Mouse (Mus musculus): ENCODE data around the gene Spint1.

DNA sequence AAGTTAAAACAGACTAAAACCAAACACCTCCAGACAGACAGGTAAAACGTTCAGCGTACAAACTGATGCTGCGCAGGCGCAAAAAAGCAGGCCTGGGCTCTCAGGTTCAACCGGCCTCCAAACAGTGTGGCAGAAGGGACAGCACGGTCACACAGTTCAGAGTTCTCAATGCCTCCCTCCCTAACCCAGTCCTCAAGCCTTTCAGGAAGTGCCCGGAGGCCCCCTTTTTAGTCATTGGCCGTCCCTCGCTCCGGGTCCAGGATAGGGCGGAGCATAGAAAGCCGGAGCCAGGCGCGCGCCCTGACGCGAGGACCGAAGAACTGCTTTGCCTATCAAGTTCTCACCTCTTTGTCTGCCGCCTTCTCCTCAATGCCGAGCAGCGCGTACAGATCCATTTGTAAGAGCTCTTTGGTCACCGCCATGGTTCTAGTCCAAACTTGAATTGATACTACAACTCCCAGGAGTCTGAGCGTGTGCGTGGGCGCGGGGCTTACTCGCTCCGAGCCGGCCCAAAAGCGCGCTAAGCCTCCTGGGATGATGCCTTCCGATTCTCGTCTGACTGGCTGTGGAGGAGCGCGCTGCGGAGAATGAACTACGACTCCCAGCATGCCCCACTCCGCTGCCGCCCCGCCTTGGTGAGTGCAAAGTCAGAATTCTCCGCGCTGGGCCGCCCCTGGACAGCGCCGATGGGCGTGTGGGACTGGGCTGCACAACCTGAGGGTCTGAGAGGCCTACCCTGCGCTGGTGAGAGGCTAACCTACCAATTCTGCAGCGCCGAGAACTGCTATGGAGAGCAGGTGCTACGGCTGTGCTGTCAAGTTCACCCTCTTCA, 28.6 kb upstream of the Spint1 start, which contains the start of the genes Zfyve19 and Dnajc17:
- no peak for TF ChIP-seq CTCF (conservative IDR thresholded peaks at IDR 0.05; ENCODE audit: insufficient read depth, insufficient read length, low read depth, low read length)
- peak; percentile 64 for TF ChIP-seq POLR2A (IDR thresholded peaks at IDR 0.05; ENCODE audit: low read depth, low read length)
